Mouse (Mus musculus) CH12.LX (cell line): Measurements from ENCODE around the gene Arhgef10l. TPM values are rescaled to one million over a fixed set of nuclear protein-coding genes. Genes with fewer than 3 reads are reported as not detected.

ENCODE experiments used
- DNase-seq: peaks from one replicate; pipeline ENCODE4 v3.0.0-alpha.2; 2013; ENCODE audit errors: extremely low read depth
- H3K27ac ChIP-seq: 2 replicates; pipeline ENCODE4 v1.5.1; 2012; ENCODE audit warnings: low read depth, mild to moderate bottlenecking, control low read depth, moderate library complexity; ENCODE audit not compliant: insufficient read depth
- H3K27me3 ChIP-seq: replicated peaks from 2 replicates; pipeline ENCODE3; 2012; ENCODE audit warnings: inconsistent platforms
- H3K36me3 ChIP-seq, 2 experiments: replicated peaks in 1 of 2; 2 replicates each; pipeline versions ENCODE3 to v1.6.1; 2012; ENCODE audit warnings: inconsistent platforms in 1 of 2, low read length in 1 of 2, mild to moderate bottlenecking in 1 of 2, mixed read lengths in 1 of 2, moderate library complexity in 1 of 2; ENCODE audit not compliant: control insufficient read depth in 1 of 2, insufficient read depth in 1 of 2
- H3K4me1 ChIP-seq, 2 experiments: 2 replicates each; pipeline ENCODE4 v1.6.1; 2012; ENCODE audit warnings: inconsistent platforms in 1 of 2, moderate library complexity in 1 of 2; ENCODE audit not compliant: insufficient read depth in 2 of 2, control insufficient read depth in 1 of 2
- H3K4me2 ChIP-seq: 2 replicates; pipeline ENCODE4 v1.6.1; 2012; ENCODE audit warnings: low read depth, mild to moderate bottlenecking, control low read depth; ENCODE audit not compliant: poor library complexity, insufficient read depth, severe bottlenecking
- H3K4me3 ChIP-seq, 3 experiments: fragments of 150-350 bp in 1 of 3; sonication (generic) in 1 of 3; replicated peaks in 1 of 3; 2 replicates each; pipeline versions ENCODE3 to v1.5.1; 2011 to 2012; ENCODE audit warnings: low read depth in 2 of 3, low read length in 2 of 3, mild to moderate bottlenecking in 2 of 3, moderate library complexity in 2 of 3, control low read depth in 1 of 3, improper control_type of control experiment in 1 of 3, inconsistent platforms in 1 of 3, mixed read lengths in 1 of 3; ENCODE audit not compliant: poor library complexity in 1 of 3
- H3K79me2 ChIP-seq: replicated peaks from 2 replicates; pipeline ENCODE4 v1.6.1; 2012; ENCODE audit warnings: mild to moderate bottlenecking, moderate library complexity; ENCODE audit not compliant: control insufficient read depth, poor library complexity, insufficient read depth, severe bottlenecking; ENCODE audit errors: extremely low read depth
- H3K9ac ChIP-seq: 2 replicates; pipeline ENCODE4 v1.6.1; 2012; ENCODE audit warnings: low read depth, mild to moderate bottlenecking, control low read depth, moderate library complexity; ENCODE audit not compliant: insufficient read depth
- H3K9me3 ChIP-seq: replicated peaks from 2 replicates; pipeline ENCODE3; 2012; ENCODE audit warnings: low read length, inconsistent platforms, mixed read lengths
- BHLHE40 ChIP-seq: IDR thresholded peaks from 2 replicates; pipeline ENCODE4 v1.6.1; 2011; ENCODE audit warnings: mild to moderate bottlenecking, low read depth, low read length, improper control_type of control experiment
- CHD1 ChIP-seq: IDR thresholded peaks from 2 replicates; pipeline ENCODE4 v1.6.1; 2012; ENCODE audit warnings: low read depth, low read length, improper control_type of control experiment, inconsistent platforms
- CHD2 ChIP-seq: IDR thresholded peaks from 2 replicates; pipeline ENCODE4 v1.6.1; 2011; ENCODE audit warnings: low read length, improper control_type of control experiment
- CTCF ChIP-seq, 2 experiments: IDR thresholded peaks in 1 of 2; conservative IDR thresholded peaks in 1 of 2; 2 replicates each; pipeline ENCODE4 v1.5.1; 2011 to 2012; ENCODE audit warnings: low read depth in 2 of 2, low read length in 2 of 2, improper control_type of control experiment in 1 of 2, inconsistent platforms in 1 of 2, mild to moderate bottlenecking in 1 of 2, moderate library complexity in 1 of 2
- E2F4 ChIP-seq: IDR thresholded peaks from 2 replicates; pipeline ENCODE4 v1.6.1; 2011; ENCODE audit warnings: low read depth, low read length, improper control_type of control experiment; ENCODE audit not compliant: insufficient replicate concordance
- ELF1 ChIP-seq: IDR thresholded peaks from 2 replicates; pipeline ENCODE4 v1.6.1; 2014; ENCODE audit warnings: low read depth, mild to moderate bottlenecking, inconsistent platforms, low read length, improper control_type of control experiment
- EP300 ChIP-seq: IDR thresholded peaks from 2 replicates; pipeline ENCODE4 v1.6.1; 2011; ENCODE audit warnings: low read length, improper control_type of control experiment
- ETS1 ChIP-seq: conservative IDR thresholded peaks from 2 replicates; pipeline ENCODE4 v1.6.1; 2012; ENCODE audit warnings: low read depth, mild to moderate bottlenecking, inconsistent platforms, low read length, improper control_type of control experiment, moderate library complexity
- GABPA ChIP-seq: IDR thresholded peaks from 2 replicates; pipeline ENCODE4 v1.6.1; 2012; ENCODE audit warnings: low read depth, low read length, improper control_type of control experiment, inconsistent platforms; ENCODE audit not compliant: insufficient replicate concordance
- HCFC1 ChIP-seq: IDR thresholded peaks from 2 replicates; pipeline ENCODE4 v1.6.1; 2012; ENCODE audit warnings: low read depth, mild to moderate bottlenecking, inconsistent platforms, low read length, improper control_type of control experiment
- IRF4 ChIP-seq: IDR thresholded peaks from 2 replicates; pipeline ENCODE4 v1.6.1; 2014; ENCODE audit warnings: low read depth, mild to moderate bottlenecking, inconsistent platforms, low read length, improper control_type of control experiment
- JUN ChIP-seq: IDR thresholded peaks from 2 replicates; pipeline ENCODE4 v1.6.1; 2011; ENCODE audit warnings: low read depth, mild to moderate bottlenecking, low read length, improper control_type of control experiment, moderate library complexity; ENCODE audit not compliant: insufficient read depth
- JUND ChIP-seq: conservative IDR thresholded peaks from 2 replicates; pipeline ENCODE4 v1.6.1; 2011; ENCODE audit warnings: low read depth, low read length, improper control_type of control experiment
- KAT2A ChIP-seq: IDR thresholded peaks from 2 replicates; pipeline ENCODE4 v1.6.1; 2012; ENCODE audit warnings: low read length, improper control_type of control experiment, inconsistent platforms; ENCODE audit not compliant: insufficient replicate concordance
- MAFK ChIP-seq: IDR thresholded peaks from 2 replicates; pipeline ENCODE4 v1.6.1; 2011; ENCODE audit warnings: low read length, improper control_type of control experiment; ENCODE audit not compliant: insufficient replicate concordance
- MAX ChIP-seq: IDR thresholded peaks from 2 replicates; pipeline ENCODE4 v1.6.1; 2011; ENCODE audit warnings: low read length, improper control_type of control experiment
- MAZ ChIP-seq: IDR thresholded peaks from 2 replicates; pipeline ENCODE4 v1.6.1; 2012; ENCODE audit warnings: low read depth, mild to moderate bottlenecking, inconsistent platforms, low read length, improper control_type of control experiment, moderate library complexity
- MEF2A ChIP-seq: IDR thresholded peaks from 2 replicates; pipeline ENCODE4 v1.6.1; 2014; ENCODE audit warnings: low read depth, mild to moderate bottlenecking, inconsistent platforms, low read length, improper control_type of control experiment, borderline replicate concordance
- MXI1 ChIP-seq: IDR thresholded peaks from 2 replicates; pipeline ENCODE4 v1.6.1; 2011; ENCODE audit warnings: mild to moderate bottlenecking, low read depth, low read length, improper control_type of control experiment
- MYC ChIP-seq: IDR thresholded peaks from 2 replicates; pipeline ENCODE4 v1.6.1; 2011; ENCODE audit warnings: low read depth, mild to moderate bottlenecking, improper control_type of control experiment, low read length
- NELFE ChIP-seq: IDR thresholded peaks from 2 replicates; pipeline ENCODE4 v1.6.1; 2011; ENCODE audit warnings: low read depth, low read length, improper control_type of control experiment
- NRF1 ChIP-seq: IDR thresholded peaks from 2 replicates; pipeline ENCODE4 v1.6.1; 2014; ENCODE audit warnings: low read depth, mild to moderate bottlenecking, inconsistent platforms, low read length, improper control_type of control experiment, moderate library complexity
- PAX5 ChIP-seq: IDR thresholded peaks from 2 replicates; pipeline ENCODE4 v1.6.1; 2012; ENCODE audit warnings: low read length, inconsistent platforms, mixed read lengths
- POLR2A ChIP-seq: IDR thresholded peaks from 2 replicates; pipeline ENCODE4 v1.6.1; 2011; ENCODE audit warnings: low read depth, mild to moderate bottlenecking, improper control_type of control experiment, low read length
- POLR2AphosphoS2 ChIP-seq: IDR thresholded peaks from 2 replicates; pipeline ENCODE4 v1.6.1; 2011; ENCODE audit warnings: low read depth, low read length, improper control_type of control experiment
- RAD21 ChIP-seq: IDR thresholded peaks from 2 replicates; pipeline ENCODE4 v1.6.1; 2011; ENCODE audit warnings: low read depth, mild to moderate bottlenecking, low read length, improper control_type of control experiment, moderate library complexity
- RCOR1 ChIP-seq: conservative IDR thresholded peaks from 2 replicates; pipeline ENCODE4 v1.6.1; 2012; ENCODE audit warnings: low read depth, mild to moderate bottlenecking, inconsistent platforms, low read length, improper control_type of control experiment
- SIN3A ChIP-seq: IDR thresholded peaks from 2 replicates; pipeline ENCODE4 v1.6.1; 2012; ENCODE audit warnings: low read length, improper control_type of control experiment, inconsistent platforms
- SMC3 ChIP-seq: IDR thresholded peaks from 2 replicates; pipeline ENCODE4 v1.6.1; 2011; ENCODE audit warnings: low read depth, low read length, improper control_type of control experiment
- TBP ChIP-seq: conservative IDR thresholded peaks from 2 replicates; pipeline ENCODE4 v1.6.1; 2011; ENCODE audit warnings: low read depth, low read length, improper control_type of control experiment
- TCF12 ChIP-seq: IDR thresholded peaks from 2 replicates; pipeline ENCODE4 v1.6.1; 2014; ENCODE audit warnings: low read depth, mild to moderate bottlenecking, inconsistent platforms, low read length, improper control_type of control experiment
- UBTF ChIP-seq: IDR thresholded peaks from 2 replicates; pipeline ENCODE4 v1.6.1; 2012; ENCODE audit warnings: low read depth, mild to moderate bottlenecking, inconsistent platforms, low read length, improper control_type of control experiment, moderate library complexity
- USF1 ChIP-seq: IDR thresholded peaks from 2 replicates; pipeline ENCODE4 v1.6.1; 2014; ENCODE audit warnings: low read depth, mild to moderate bottlenecking, inconsistent platforms, low read length, improper control_type of control experiment
- USF2 ChIP-seq: conservative IDR thresholded peaks from 2 replicates; pipeline ENCODE4 v1.6.1; 2011; ENCODE audit warnings: low read depth, low read length, improper control_type of control experiment
- ZC3H11A ChIP-seq: IDR thresholded peaks from 2 replicates; pipeline ENCODE4 v1.6.1; 2012; ENCODE audit warnings: low read depth, mild to moderate bottlenecking, inconsistent platforms, low read length, improper control_type of control experiment
- ZKSCAN1 ChIP-seq: IDR thresholded peaks from 2 replicates; pipeline ENCODE4 v1.6.1; 2012; ENCODE audit warnings: low read depth, inconsistent platforms, low read length, improper control_type of control experiment, borderline replicate concordance
- ZMIZ1 ChIP-seq: IDR thresholded peaks from 2 replicates; pipeline ENCODE4 v1.6.1; 2012; ENCODE audit warnings: low read depth, mild to moderate bottlenecking, inconsistent platforms, low read length, improper control_type of control experiment
- ZNF384 ChIP-seq: IDR thresholded peaks from 2 replicates; pipeline ENCODE4 v1.6.1; 2012; ENCODE audit warnings: low read depth, low read length, improper control_type of control experiment, inconsistent platforms
- dilution Hi-C: fragments of 300-500 bp; cut with MboI; formaldehyde crosslinking; loops from 2 replicates; pipeline ENCODE4 v1.14.3; 2020; ENCODE audit warnings: low sequenced_read_pairs; ENCODE audit not compliant: extremely low pct_unique_long_range_greater_than_20kb, extremely low pct_ligation_motif_present
- in situ Hi-C: fragments of 300-500 bp; cut with MboI; formaldehyde crosslinking; loops from 3 replicates; pipeline ENCODE4 v1.14.3; 2019; ENCODE audit warnings: low sequenced_read_pairs, low pct_ligation_motif_present, low pct_unique_long_range_greater_than_20kb, mixed read lengths
- polyA plus RNA-seq: library from polyadenylated mRNA; unstranded; fragments of >175 nt; gene quantifications from 2 replicates; pipeline ENCODE4 v1.2.1, GENCODE M21; 2012; ENCODE audit warnings: low read depth; ENCODE audit not compliant: insufficient read length
- total RNA-seq, 2 experiments: library from RNA; depleted of rRNA; stranded (reverse); fragments of 300-350 nt in 1 of 2; fragments of >200 nt in 1 of 2; gene quantifications; 2 replicates each; pipeline ENCODE4 v1.2.3; 2012 to 2014

Gene Arhgef10l
- total and polyA plus RNA-seq, 3 experiments, result 4.5 to 15.8 (median 10.2) TPM

- Histone ChIP-seq H3K9ac (no peak overlapping the region), H3K79me2 (no peaks in the 10 kb centered on the region), H3K36me3 (no peaks in the 10 kb centered on the region), H3K4me2 (peak overlapping the region; percentile 42; the same call in 1 of the 2 replicates), H3K4me1 (peaks cover 11 to 62% of the 10 kb centered on the region in 2 experiments), H3K4me3 (no peak overlapping the region)
- DNase-seq, result peak; percentile 83
- in situ Hi-C loops, result no loop called here
- TF ChIP-seq ZKSCAN1, result no peak
- peak; percentile 98 for TF ChIP-seq MYC
- TF ChIP-seq USF2, result peak; percentile 52
- no peak for TF ChIP-seq RAD21
- no peak for TF ChIP-seq MAZ
- no peak for TF ChIP-seq E2F4
- TF ChIP-seq HCFC1, result no peak
- peak; percentile 64 for TF ChIP-seq BHLHE40
- TF ChIP-seq RCOR1, result no peak
- TF ChIP-seq CHD2, result 0 out of 2 replicates have a peak, but pooled peaks have one; percentile 1
- no peak for TF ChIP-seq GABPA
- TF ChIP-seq UBTF, result no peak
- peak; percentile 31; the same call in 1 of the 2 replicates for TF ChIP-seq JUND
- peak; percentile 88 for TF ChIP-seq IRF4
- peak; percentile 19; the same call in 1 of the 2 replicates for TF ChIP-seq TCF12
- TF ChIP-seq MXI1, result peak; percentile 88
- no peak for TF ChIP-seq MAFK
- no peak for TF ChIP-seq ZC3H11A
- TF ChIP-seq JUN, result no peak
- peak; percentile 61 for TF ChIP-seq SIN3A
- no peak for TF ChIP-seq ELF1
- peak; percentile 26; the same call in 1 of the 2 replicates for TF ChIP-seq MEF2A
- TF ChIP-seq CTCF (conservative IDR thresholded peaks at IDR 0.05 in 1 of 2, IDR thresholded peaks at IDR 0.05 in 1 of 2; ENCODE audit: low read depth in 2 of 2, low read length in 2 of 2), result no peak
- no peak for TF ChIP-seq NELFE
- peak; percentile 59 for TF ChIP-seq ETS1
- no peak for TF ChIP-seq POLR2A
- TF ChIP-seq PAX5, result no peak
- no peak for TF ChIP-seq SMC3
- 0 out of 2 replicates have a peak, but pooled peaks have one; percentile 45 for TF ChIP-seq ZMIZ1
- no peak for TF ChIP-seq ZNF384
- no peak for TF ChIP-seq NRF1
- peak; percentile 59 for TF ChIP-seq USF1
- TF ChIP-seq EP300, result peak; percentile 50
- TF ChIP-seq CHD1, result no peak
- TF ChIP-seq POLR2AphosphoS2, result no peak
- peak; percentile 97 for TF ChIP-seq MAX
- no peak for TF ChIP-seq KAT2A
- TF ChIP-seq TBP, result 0 out of 2 replicates have a peak, but pooled peaks have one; percentile 16
- TF ChIP-seq, all 38 proteins: peak for 16
- dilution Hi-C loops, result no loop called here
- H3K27ac ChIP-seq, result peak overlapping the region; percentile 17; the same call in 1 of the 2 replicates
- H3K9me3 ChIP-seq, result no peaks in the 10 kb centered on the region
- no peaks in the 10 kb centered on the region for H3K27me3 ChIP-seq
These were observed 30.1 kb upstream of the Arhgef10l start for GRCm38 (mm10) chr4:140695675-140696585.
